Mouse (Mus musculus) kidney, adult 9 months (tissue): ENCODE results near the gene Prkn.

Experiments used
- DNase-seq: peaks from one replicate; pipeline ENCODE4 v3.0.0; 2022

Prkn gene

GRCm38 (mm10) chr17:12051031-12051430 lies 1210.8 kb downstream of the Prkn start:
- no peak for DNase-seq

- no peak for DNase-seq
Observed at GRCm38 (mm10) chr17:12052651-12053050, 1212.5 kb downstream of the Prkn start.

GRCm38 (mm10) chr17:12059041-12059440 lies 1218.9 kb downstream of the Prkn start:
- DNase-seq: no peak

- DNase-seq: no peak
Observed at GRCm38 (mm10) chr17:12061381-12061780, 1221.2 kb downstream of the Prkn start.

- DNase-seq: no peak
Observed at GRCm38 (mm10) chr17:12062861-12063260, 1222.7 kb downstream of the Prkn start.

GRCm38 (mm10) chr17:12063533-12063932 lies 1223.3 kb downstream of the Prkn start:
- DNase-seq: no peak

GRCm38 (mm10) chr17:12066054-12066453 lies 1225.9 kb downstream of the Prkn start:
- no peak for DNase-seq

GRCm38 (mm10) chr17:12076816-12077215 lies 1236.6 kb downstream of the Prkn start:
- no peak for DNase-seq

- peak; percentile 18 for DNase-seq
Observed at GRCm38 (mm10) chr17:12080656-12081495, 1240.7 kb downstream of the Prkn start.

GRCm38 (mm10) chr17:12082201-12082600 lies 1242.0 kb downstream of the Prkn start:
- DNase-seq: no peak

- no peak for DNase-seq
Observed at GRCm38 (mm10) chr17:12090261-12090927, 1250.2 kb downstream of the Prkn start.

GRCm38 (mm10) chr17:12092901-12093564 lies 1252.8 kb downstream of the Prkn start:
- DNase-seq: no peak

GRCm38 (mm10) chr17:12094016-12094415 lies 1253.8 kb downstream of the Prkn start:
- DNase-seq: no peak

GRCm38 (mm10) chr17:12094827-12095590 lies 1254.8 kb downstream of the Prkn start:
- no peak for DNase-seq

- no peak for DNase-seq
Observed at GRCm38 (mm10) chr17:12099415-12099814, 1259.2 kb downstream of the Prkn start.

GRCm38 (mm10) chr17:12102326-12102725 lies 1262.1 kb downstream of the Prkn start:
- no peak for DNase-seq

GRCm38 (mm10) chr17:12103781-12104180 lies 1263.6 kb downstream of the Prkn start:
- no peak for DNase-seq

- no peak for DNase-seq
Observed at GRCm38 (mm10) chr17:12104245-12104644, 1264.1 kb downstream of the Prkn start.

- no peak for DNase-seq
Observed at GRCm38 (mm10) chr17:12104690-12105089, 1264.5 kb downstream of the Prkn start.

- DNase-seq: no peak
Observed at GRCm38 (mm10) chr17:12106255-12106654, 1266.1 kb downstream of the Prkn start.
